Mouse (Mus musculus) G1E (cell line): ENCODE measurements at regions not wholly inside any gene's neighbourhood (a gene's known extent, or its start where the extent isn't known, plus 50 kb on each side); places are given as distances from the start of the nearest gene placed in this dataset.

Experiments
- CTCF ChIP-seq: IDR thresholded peaks from 2 replicates; pipeline ENCODE4 v1.5.1; 2012; ENCODE audit warnings: low read depth, low read length, inconsistent platforms, mixed read lengths
- GATA1 ChIP-seq: IDR thresholded peaks from 2 replicates; pipeline ENCODE4 v1.6.1; 2012; ENCODE audit warnings: borderline replicate concordance, low read length, inconsistent platforms, mixed read lengths
- GATA2 ChIP-seq: IDR thresholded peaks from 2 replicates; pipeline ENCODE4 v1.6.1; 2012; ENCODE audit warnings: low read depth, low read length, inconsistent platforms, borderline replicate concordance
- TAL1 ChIP-seq: conservative IDR thresholded peaks from 2 replicates; pipeline ENCODE4 v1.6.1; 2012; ENCODE audit warnings: low read depth, low read length, inconsistent platforms, mixed read lengths

DNA sequence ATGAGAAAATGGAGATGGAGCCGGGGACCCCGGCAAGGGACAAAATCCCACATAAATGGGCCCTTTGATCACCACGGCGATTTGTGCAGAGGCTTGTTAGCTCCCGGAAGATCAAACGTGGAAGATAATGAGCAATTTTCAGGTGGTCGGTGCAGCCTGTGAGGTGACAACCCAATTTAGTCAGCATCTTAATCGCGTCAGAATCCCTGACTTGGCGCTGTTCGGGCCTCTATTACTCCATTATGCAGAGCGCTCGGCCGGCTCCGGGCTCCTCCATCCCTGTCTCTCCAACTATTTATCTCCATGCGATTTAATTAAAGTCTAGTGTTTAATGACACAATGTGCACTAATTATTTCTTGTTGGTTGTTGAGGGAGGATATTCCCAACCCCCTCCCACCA, 66.1 kb upstream of the Igsf21 start:
- TF ChIP-seq CTCF, result no peak
- no peak for TF ChIP-seq GATA1
- no peak for TF ChIP-seq TAL1
- TF ChIP-seq GATA2, result no peak
